Comparison of ENCODE assay signal across 22 mouse cellular contexts in genomic region chr7:64522409-64522730, GRCm38 (mm10). TPM values are rescaled to one million over a fixed set of nuclear protein-coding genes. Genes with fewer than 3 reads are reported as not detected.
A peak's percentile ranks its signal among the peaks of the same experiment; 100 is the strongest.
DNase-seq lines count a peak whose midpoint lies in the region; ATAC-seq and TF ChIP-seq lines count a peak whose summit lies in the region.
"Had no signal": no experiment of that assay in that cellular context is flagged by ENCODE, and none has a peak within 500 bp of the region (broad histone marks: within the 10 kb centered on the region; RNA-seq: fewer than 3 reads in every experiment).

No protein-coding gene starts in this region.

- no peaks in the 10 kb centered on the region for H3K9me3 ChIP-seq in midbrain, embryonic 13.5 days
- no peaks in the 10 kb centered on the region for H3K9me3 ChIP-seq in midbrain, embryonic 11.5 days (ENCODE audit: control insufficient read depth, low read length)
- no peaks in the 10 kb centered on the region for H3K9me3 ChIP-seq in hindbrain, embryonic 14.5 days (ENCODE audit: control insufficient read depth, low read length)
- H3K9me3 ChIP-seq in neural tube, embryonic 15.5 days (replicated peaks), result no peaks in the 10 kb centered on the region
- H3K9me3 ChIP-seq: embryonic facial prominence, embryonic 13.5 days; heart, embryonic 12.5 days; midbrain, embryonic 12.5 days had no signal

- H3K27me3 ChIP-seq in cerebellum, adult 2 months (ENCODE audit: control insufficient read depth, insufficient read depth, low read length), result no peaks in the 10 kb centered on the region
- H3K27me3 ChIP-seq in midbrain, embryonic 13.5 days, result no peaks in the 10 kb centered on the region
- no peaks in the 10 kb centered on the region for H3K27me3 ChIP-seq in midbrain, embryonic 11.5 days (ENCODE audit: control insufficient read depth, insufficient read depth, low read length)
- H3K27me3 ChIP-seq in hindbrain, embryonic 14.5 days (ENCODE audit: control insufficient read depth, insufficient read depth, low read length), result no peaks in the 10 kb centered on the region
- H3K27me3 ChIP-seq in neural tube, embryonic 15.5 days (replicated peaks), result no peaks in the 10 kb centered on the region
- H3K27me3 ChIP-seq: embryonic facial prominence, embryonic 13.5 days; heart, embryonic 12.5 days; midbrain, embryonic 12.5 days had no signal

- peak overlapping the region; percentile 82 for H3K27ac ChIP-seq in cerebellum, adult 2 months (ENCODE audit: insufficient read depth, low read length)
- peak overlapping the region; percentile 4 for H3K27ac ChIP-seq in midbrain, embryonic 13.5 days
- no peak overlapping the region for H3K27ac ChIP-seq in midbrain, embryonic 11.5 days (ENCODE audit: low read depth, low read length)
- H3K27ac ChIP-seq in hindbrain, embryonic 14.5 days, result peak overlapping the region; percentile 54
- H3K27ac ChIP-seq in neural tube, embryonic 15.5 days (replicated peaks), result peak overlapping the region; percentile 34
- H3K27ac ChIP-seq: embryonic facial prominence, embryonic 13.5 days; midbrain, embryonic 12.5 days had no signal

- H3K4me3 ChIP-seq in cerebellum, adult 2 months (replicated peaks; ENCODE audit: insufficient read depth, low read depth, low read length), result no peak overlapping the region
- H3K4me3 ChIP-seq in midbrain, embryonic 13.5 days (replicated peaks), result no peak overlapping the region
- H3K4me3 ChIP-seq in midbrain, embryonic 11.5 days (ENCODE audit: low read depth, low read length), result no peak overlapping the region
- H3K4me3 ChIP-seq in hindbrain, embryonic 14.5 days (replicated peaks; ENCODE audit: low read length), result no peak overlapping the region
- no peak overlapping the region for H3K4me3 ChIP-seq in neural tube, embryonic 15.5 days (replicated peaks)
- H3K4me3 ChIP-seq: embryonic facial prominence, embryonic 13.5 days; heart, embryonic 12.5 days; midbrain, embryonic 12.5 days had no signal

- no peak for DNase-seq in cerebellum, adult 2 months
- DNase-seq in cerebellum, postnatal 25 days, result no peak
- no peak for DNase-seq in midbrain, embryonic 11.5 days (ENCODE audit: low spot score, missing footprints)
- DNase-seq in hindbrain, embryonic 14.5 days (ENCODE audit: low spot score), result no peak
- no peak for DNase-seq in adrenal gland, adult 2 months
- no peak for DNase-seq in adipocyte (ENCODE audit: low spot score)
- DNase-seq: heart, postnatal 36 days; kidney, adult 11 months; kidney, postnatal 10 days; liver; liver, postnatal 0 days; lung, postnatal 36 days; thymus, adult 2 months had no signal

- H3K36me3 ChIP-seq in midbrain, embryonic 13.5 days, result peaks cover 15% of the 10 kb centered on the region
- H3K36me3 ChIP-seq in midbrain, embryonic 11.5 days (ENCODE audit: control insufficient read depth, insufficient read depth, low read length), result peaks cover 4% of the 10 kb centered on the region; the same call in 1 of the 2 replicates
- no peaks in the 10 kb centered on the region for H3K36me3 ChIP-seq in hindbrain, embryonic 14.5 days (replicated peaks; ENCODE audit: control insufficient read depth, insufficient read depth)
- 0 out of 2 replicates have a peak, but pooled peaks cover 3% of the 10 kb centered on the region for H3K36me3 ChIP-seq in neural tube, embryonic 15.5 days
- H3K36me3 ChIP-seq: embryonic facial prominence, embryonic 13.5 days; G1E; heart, embryonic 12.5 days had no signal

- TF ChIP-seq POLR2A in cerebellum, adult 2 months (IDR thresholded peaks at IDR 0.05; ENCODE audit: borderline replicate concordance, insufficient read depth, low read length), result no peak

- WGBS in cerebellum, adult 2 months, result 2% methylated on average over 1 of the region's 1 CpGs
- 11% methylated on average over 1 of the region's 1 CpGs for WGBS in midbrain, embryonic 13.5 days
- WGBS in midbrain, embryonic 11.5 days, result 18% methylated on average over 1 of the region's 1 CpGs
- 16% methylated on average over 1 of the region's 1 CpGs for WGBS in hindbrain, embryonic 14.5 days
- WGBS in neural tube, embryonic 15.5 days, result 0% methylated on average over 1 of the region's 1 CpGs

- no peak for TF ChIP-seq CTCF in cerebellum, adult 2 months (IDR thresholded peaks at IDR 0.05; ENCODE audit: borderline replicate concordance, insufficient read depth, low read depth, low read length)

- no peak overlapping the region for H3K9ac ChIP-seq in midbrain, embryonic 13.5 days (replicated peaks)
- no peak overlapping the region for H3K9ac ChIP-seq in midbrain, embryonic 11.5 days (ENCODE audit: low read length)
- H3K9ac ChIP-seq in hindbrain, embryonic 14.5 days, result no peak overlapping the region
- H3K9ac ChIP-seq in neural tube, embryonic 15.5 days (replicated peaks), result no peak overlapping the region
- H3K9ac ChIP-seq: embryonic facial prominence, embryonic 13.5 days; heart, embryonic 12.5 days; liver, postnatal 0 days; midbrain, embryonic 12.5 days had no signal

- no peak for ATAC-seq in midbrain, embryonic 13.5 days
- ATAC-seq in midbrain, embryonic 11.5 days (ENCODE audit: low FRiP score), result no peak
- peak; percentile 63 for ATAC-seq in hindbrain, embryonic 14.5 days (ENCODE audit: low FRiP score)
- peak; percentile 40; the same call in 1 of the 2 replicates for ATAC-seq in neural tube, embryonic 15.5 days (ENCODE audit: low FRiP score)
- ATAC-seq: CD4-positive, CD25-positive, alpha-beta regulatory T cell, adult 4 months; liver, postnatal 0 days had no signal

- peaks cover 26% of the 10 kb centered on the region for H3K4me1 ChIP-seq in cerebellum, adult 2 months (ENCODE audit: control insufficient read depth, insufficient read depth, low read length)
- H3K4me1 ChIP-seq in midbrain, embryonic 13.5 days (replicated peaks), result peaks cover 25% of the 10 kb centered on the region
- no peaks in the 10 kb centered on the region for H3K4me1 ChIP-seq in midbrain, embryonic 11.5 days (ENCODE audit: control insufficient read depth, insufficient read depth, low read length)
- peaks cover 10% of the 10 kb centered on the region for H3K4me1 ChIP-seq in hindbrain, embryonic 14.5 days (replicated peaks; ENCODE audit: control insufficient read depth, insufficient read depth, low read length)
- H3K4me1 ChIP-seq in neural tube, embryonic 15.5 days, result peaks cover 15% of the 10 kb centered on the region; the same call in 1 of the 2 replicates
- H3K4me1 ChIP-seq: embryonic facial prominence, embryonic 13.5 days; heart, embryonic 12.5 days had no signal

- no peak overlapping the region for H3K4me2 ChIP-seq in midbrain, embryonic 13.5 days (replicated peaks)
- no peak overlapping the region for H3K4me2 ChIP-seq in midbrain, embryonic 11.5 days
- no peak overlapping the region for H3K4me2 ChIP-seq in hindbrain, embryonic 14.5 days (replicated peaks)
- no peak overlapping the region for H3K4me2 ChIP-seq in neural tube, embryonic 15.5 days
- H3K4me2 ChIP-seq: embryonic facial prominence, embryonic 13.5 days; heart, embryonic 12.5 days; midbrain, embryonic 12.5 days had no signal

RNA-seq across cellular contexts. Expression of gene Apba2, which starts 20.9 kb away (rescaled TPM):
- 167 and 182 TPM in 2 replicates for polyA plus RNA-seq in cerebellum, adult 2 months (2012; rRNA removed)
- polyA plus RNA-seq in midbrain, embryonic 13.5 days (2015; fragmentation: Nextera tagmentation; extraction: Ambion mirVana), result 157 and 161 TPM in 2 replicates
- polyA plus RNA-seq in midbrain, embryonic 11.5 days (2014; fragmentation: Nextera tagmentation; extraction: Ambion mirVana), result 68.3 and 82.4 TPM in 2 replicates
- polyA plus RNA-seq in hindbrain, embryonic 14.5 days (2014; fragmentation: Nextera tagmentation; extraction: Ambion mirVana), result 169 and 172 TPM in 2 replicates
- polyA plus RNA-seq in neural tube, embryonic 15.5 days (2015; fragmentation: Nextera tagmentation; extraction: Ambion mirVana), result 144 and 178 TPM in 2 replicates
- total RNA-seq in adrenal gland, adult 2 months (2021), result under 1 TPM in 1 of 2 experiments, not detected in 1; 0.31 TPM
- polyA plus RNA-seq in adrenal gland, adult 2 months (2012; rRNA removed), result 0.48 and 1.4 TPM in 2 replicates
- total RNA-seq: gastrocnemius, adult 18-20 months; granulocyte monocyte progenitor cell, adult 5-6 weeks had no signal
- polyA plus RNA-seq: CD4-positive, CD25-positive, alpha-beta regulatory T cell, adult 4 months; G1E; liver, postnatal 0 days had no signal

Comparison
In these comparisons a context has a peak if more than half of its experiments do, and no peak if none do; other contexts are left out.
1. ATAC-seq: peak in hindbrain, embryonic 14.5 days (single experiment) and neural tube, embryonic 15.5 days (single experiment); none in midbrain, embryonic 13.5 days (single experiment) and midbrain, embryonic 11.5 days (single experiment).
2. RNA of gene Apba2, which starts 20.9 kb away (polyA plus RNA-seq): 144 to 178 TPM in neural tube, embryonic 15.5 days, 169 to 172 TPM in hindbrain, embryonic 14.5 days, 167 to 182 TPM in cerebellum, adult 2 months, 157 to 161 TPM in midbrain, embryonic 13.5 days and 68.3 to 82.4 TPM in midbrain, embryonic 11.5 days; 0.48 to 1.4 TPM in adrenal gland, adult 2 months; every median in the first group is over 10 times any median in the second.